Mouse (Mus musculus): ENCODE data around the gene Anp32e. TPM values are rescaled to one million over a fixed set of nuclear protein-coding genes. Genes with fewer than 3 reads are reported as not detected.
A peak's percentile ranks its signal among the peaks of the same experiment; 100 is the strongest.

Gene Anp32e
- polyA plus RNA-seq, 1 experiment = 235 TPM

GRCm38 (mm10) chr3:95994975-95995801 lies 66.1 kb downstream of the Anp32e start:
- peaks cover 15% of the 10 kb centered on the region for H3K4me1 ChIP-seq (ENCODE audit: control insufficient read depth, insufficient read depth, low read length)
- H3K27ac ChIP-seq (ENCODE audit: insufficient read depth, low read length) = peak overlapping the region; percentile 73
- peak overlapping the region; percentile 96 for H3K4me3 ChIP-seq (ENCODE audit: insufficient read depth, low read length)
- no peak for TF ChIP-seq POLR2A (IDR thresholded peaks at IDR 0.05; ENCODE audit: low read depth, low read length)
- TF ChIP-seq CTCF (IDR thresholded peaks at IDR 0.05; ENCODE audit: borderline replicate concordance, insufficient read depth, low read length) = no peak

- peak within 1 kb of the TSS; percentile 73 for H3K27ac ChIP-seq (ENCODE audit: insufficient read depth, low read length)
- peak; percentile 56 for TF ChIP-seq POLR2A (IDR thresholded peaks at IDR 0.05; ENCODE audit: low read depth, low read length)
- TF ChIP-seq CTCF (IDR thresholded peaks at IDR 0.05; ENCODE audit: borderline replicate concordance, insufficient read depth, low read length) = no peak
- peak within 1 kb of the TSS; percentile 96 for H3K4me3 ChIP-seq (ENCODE audit: insufficient read depth, low read length)
- peaks cover 14% of the 10 kb centered on the region for H3K4me1 ChIP-seq (ENCODE audit: control insufficient read depth, insufficient read depth, low read length)
Measured at GRCm38 (mm10) chr3:95995802-95996428, 66.9 kb downstream of the Anp32e start, which contains the start of gene Plekho1. Plekho1 (minus strand) TSS chr3:95996001.

GRCm38 (mm10) chr3:95996451-95997073 lies 67.5 kb downstream of the Anp32e start:
- TF ChIP-seq CTCF (IDR thresholded peaks at IDR 0.05; ENCODE audit: borderline replicate concordance, insufficient read depth, low read length) = no peak
- peak; percentile 23; the same call in 1 of the 2 replicates for TF ChIP-seq POLR2A (IDR thresholded peaks at IDR 0.05; ENCODE audit: low read depth, low read length)
- H3K27ac ChIP-seq (ENCODE audit: insufficient read depth, low read length) = peak overlapping the region; percentile 12; the same call in 1 of the 2 replicates
- H3K4me1 ChIP-seq (ENCODE audit: control insufficient read depth, insufficient read depth, low read length) = peaks cover 14% of the 10 kb centered on the region
- peak overlapping the region; percentile 53 for H3K4me3 ChIP-seq (ENCODE audit: insufficient read depth, low read length)

Other genes starting within 250 kb of the Anp32e start
- 18.9 and 26.4 TPM in 2 replicates for gene Adamtsl4, start 241.3 kb upstream of the Anp32e start, polyA plus RNA-seq (2011; ENCODE audit: insufficient read length, low read depth, missing spikeins)
- 155 and 327 TPM in 2 replicates for gene Ecm1, start 189.7 kb upstream of the Anp32e start, polyA plus RNA-seq (2011; ENCODE audit: insufficient read length, low read depth, missing spikeins)
- gene Tars2, start 169.0 kb upstream of the Anp32e start, polyA plus RNA-seq (2011; ENCODE audit: insufficient read length, low read depth, missing spikeins) = 36.7 and 37.5 TPM in 2 replicates
- gene Rprd2, start 110.4 kb upstream of the Anp32e start, polyA plus RNA-seq (2011; ENCODE audit: insufficient read length, low read depth, missing spikeins) = 32.2 and 37.1 TPM in 2 replicates
- 37.4 and 37.7 TPM in 2 replicates for gene Prpf3, start 73.4 kb upstream of the Anp32e start, polyA plus RNA-seq (2011; ENCODE audit: insufficient read length, low read depth, missing spikeins)
- 171 and 236 TPM in 2 replicates for gene Mrps21, start 57.7 kb upstream of the Anp32e start, polyA plus RNA-seq (2011; ENCODE audit: insufficient read length, low read depth, missing spikeins)
- gene Ciart, start 47.0 kb upstream of the Anp32e start, polyA plus RNA-seq (2011; ENCODE audit: insufficient read length, low read depth, missing spikeins) = 4.3 and 7.8 TPM in 2 replicates
- 18.7 and 23.6 TPM in 2 replicates for gene BC028528, start 37.2 kb upstream of the Anp32e start, polyA plus RNA-seq (2011; ENCODE audit: insufficient read length, low read depth, missing spikeins)
- gene Aph1a, start 35.3 kb upstream of the Anp32e start, polyA plus RNA-seq (2011; ENCODE audit: insufficient read length, low read depth, missing spikeins) = 63.3 and 79.1 TPM in 2 replicates
- gene Car14, start 24.6 kb upstream of the Anp32e start, polyA plus RNA-seq (2011; ENCODE audit: insufficient read length, low read depth, missing spikeins) = not detected in 2 replicates
- gene Plekho1, start 66.8 kb downstream of the Anp32e start, polyA plus RNA-seq (2011; ENCODE audit: insufficient read length, low read depth, missing spikeins) = 53.5 and 57.7 TPM in 2 replicates
- 15.5 and 15.6 TPM in 2 replicates for gene Vps45, start 129.2 kb downstream of the Anp32e start, polyA plus RNA-seq (2011; ENCODE audit: insufficient read length, low read depth, missing spikeins)
- gene Otud7b, start 175.3 kb downstream of the Anp32e start, polyA plus RNA-seq (2011; ENCODE audit: insufficient read length, low read depth, missing spikeins) = 26.0 and 30.0 TPM in 2 replicates
- 41.8 and 52.6 TPM in 2 replicates for gene Mtmr11, start 232.8 kb downstream of the Anp32e start, polyA plus RNA-seq (2011; ENCODE audit: insufficient read length, low read depth, missing spikeins)
- 63.3 and 70.6 TPM in 2 replicates for gene Sf3b4, start 243.1 kb downstream of the Anp32e start, polyA plus RNA-seq (2011; ENCODE audit: insufficient read length, low read depth, missing spikeins)